In genomic region chr16:92139386-92140261, GRCm38 (mm10) we compare ENCODE assay signal across 12 mouse cellular contexts.
DNase-seq lines count a peak whose midpoint lies in the region; ATAC-seq and TF ChIP-seq lines count a peak whose summit lies in the region.
"Had no signal": no experiment of that assay in that cellular context is flagged by ENCODE, and none has a peak within 500 bp of the region (broad histone marks: within the 10 kb centered on the region; RNA-seq: fewer than 3 reads in every experiment).

No protein-coding gene starts in this region.

- no peak overlapping the region for H3K4me3 ChIP-seq in layer of hippocampus, adult 2 months
- H3K4me3 ChIP-seq in forebrain, embryonic 14.5 days (ENCODE audit: low read depth, low read length) = no peak overlapping the region
- no peak overlapping the region for H3K4me3 ChIP-seq in myocyte
- no peak overlapping the region for H3K4me3 ChIP-seq in cerebellum, adult 2 months (replicated peaks; ENCODE audit: insufficient read depth, low read depth, low read length)
- H3K4me3 ChIP-seq: heart, adult 2 months had no signal

- H3K9me3 ChIP-seq in forebrain, embryonic 14.5 days (replicated peaks; ENCODE audit: control insufficient read depth, low read length) = no peaks in the 10 kb centered on the region

- H3K27ac ChIP-seq in layer of hippocampus, adult 2 months = peak overlapping the region; percentile 51
- no peak overlapping the region for H3K27ac ChIP-seq in forebrain, embryonic 14.5 days (ENCODE audit: low read depth, low read length)
- H3K27ac ChIP-seq in cerebellum, adult 2 months (ENCODE audit: insufficient read depth, low read length) = no peak overlapping the region
- H3K27ac ChIP-seq: heart, adult 2 months had no signal

- TF ChIP-seq CTCF in layer of hippocampus, adult 2 months (conservative IDR thresholded peaks at IDR 0.05) = no peak
- TF ChIP-seq CTCF in cerebellum, adult 2 months (IDR thresholded peaks at IDR 0.05; ENCODE audit: borderline replicate concordance, insufficient read depth, low read depth, low read length) = no peak

- TF ChIP-seq POLR2A in myocyte (IDR thresholded peaks at IDR 0.05; ENCODE audit: insufficient read length, low read depth) = no peak
- TF ChIP-seq POLR2A in cerebellum, adult 2 months (IDR thresholded peaks at IDR 0.05; ENCODE audit: borderline replicate concordance, insufficient read depth, low read length) = no peak

- no peaks in the 10 kb centered on the region for H3K79me2 ChIP-seq in myocyte (ENCODE audit: control insufficient read depth, insufficient read depth)

- H3K4me2 ChIP-seq in forebrain, embryonic 14.5 days (ENCODE audit: low read length) = no peak overlapping the region
- peak overlapping the region; percentile 62 for H3K4me2 ChIP-seq in myocyte (ENCODE audit: low read depth)

- 0 out of 2 replicates have a peak, but pooled peaks have one; percentile 15 for ATAC-seq in forebrain, embryonic 14.5 days

- no peak overlapping the region for H3ac ChIP-seq in myocyte (ENCODE audit: control insufficient read depth, insufficient read length)

- 30% methylated on average over 15 of the region's 15 CpGs for WGBS in forebrain, embryonic 14.5 days
- WGBS in cerebellum, adult 2 months = 48% methylated on average over 15 of the region's 15 CpGs

- H3K27me3 ChIP-seq in forebrain, embryonic 14.5 days (replicated peaks; ENCODE audit: control insufficient read depth, insufficient read depth, low read length) = no peaks in the 10 kb centered on the region
- H3K27me3 ChIP-seq in myocyte (ENCODE audit: control insufficient read depth, insufficient read depth, insufficient read length) = no peaks in the 10 kb centered on the region
- no peaks in the 10 kb centered on the region for H3K27me3 ChIP-seq in cerebellum, adult 2 months (ENCODE audit: control insufficient read depth, insufficient read depth, low read length)

- no peaks in the 10 kb centered on the region for H3K36me3 ChIP-seq in forebrain, embryonic 14.5 days (ENCODE audit: control insufficient read depth, insufficient read depth, low read length)
- no peaks in the 10 kb centered on the region for H3K36me3 ChIP-seq in myocyte (ENCODE audit: control insufficient read depth, insufficient read depth)

- H3K9ac ChIP-seq in forebrain, embryonic 14.5 days (ENCODE audit: low read length) = no peak overlapping the region

- no peak for DNase-seq in layer of hippocampus, adult 2 months (ENCODE audit: low spot score in 2 of 2)
- DNase-seq in layer of hippocampus, adult 9-11 months = no peak
- DNase-seq in embryo, embryonic 10 days (ENCODE audit: low spot score) = peak; percentile 51
- DNase-seq in forebrain, embryonic 14.5 days (ENCODE audit: low spot score) = no peak
- DNase-seq in urinary bladder, postnatal 25 days (ENCODE audit: low spot score) = no peak
- DNase-seq in cerebellum, adult 2 months = no peak
- DNase-seq in adrenal gland, adult 2 months = no peak
- DNase-seq: adrenal gland, postnatal 36 days; cerebellum, postnatal 25 days; heart, adult 2 months; kidney, adult 11 months had no signal

- H3K4me1 ChIP-seq in forebrain, embryonic 14.5 days (ENCODE audit: control insufficient read depth, insufficient read depth, low read length) = 0 out of 2 replicates have a peak, but pooled peaks cover 4% of the 10 kb centered on the region
- H3K4me1 ChIP-seq in cerebellum, adult 2 months (ENCODE audit: control insufficient read depth, insufficient read depth, low read length) = peaks cover 4% of the 10 kb centered on the region

TF ChIP-seq in myocyte, 11 proteins besides CTCF, POLR2A, EP300 and RAD21:
- TF ChIP-seq MYOG (IDR thresholded peaks at IDR 0.05; ENCODE audit: control insufficient read depth in 1 of 3, insufficient read depth in 1 of 3, insufficient read length in 2 of 3, low read depth in 2 of 3) (peak in 2 of 3 experiments; percentile 67 to 84), USF1 (IDR thresholded peaks at IDR 0.05; ENCODE audit: low read depth) (no peak), MYOD1 (IDR thresholded peaks at IDR 0.05; ENCODE audit: control insufficient read depth in 1 of 3, insufficient read length in 2 of 3, low read depth in 2 of 3) (peak in 2 of 3 experiments; percentile 69 to 81)
